Mouse (Mus musculus) lung, postnatal 25 days (tissue): ENCODE measurements around the gene Apol9b.
"Not testable (repeated sequence)": the region's sequence is repeated elsewhere in the genome, so short reads cannot be mapped to it uniquely, and the experiment has no call there.

Experiments
- DNase-seq: peaks from one replicate; pipeline ENCODE4 v3.0.0; 2022; ENCODE audit warnings: low spot score

The Apol9b gene

DNA sequence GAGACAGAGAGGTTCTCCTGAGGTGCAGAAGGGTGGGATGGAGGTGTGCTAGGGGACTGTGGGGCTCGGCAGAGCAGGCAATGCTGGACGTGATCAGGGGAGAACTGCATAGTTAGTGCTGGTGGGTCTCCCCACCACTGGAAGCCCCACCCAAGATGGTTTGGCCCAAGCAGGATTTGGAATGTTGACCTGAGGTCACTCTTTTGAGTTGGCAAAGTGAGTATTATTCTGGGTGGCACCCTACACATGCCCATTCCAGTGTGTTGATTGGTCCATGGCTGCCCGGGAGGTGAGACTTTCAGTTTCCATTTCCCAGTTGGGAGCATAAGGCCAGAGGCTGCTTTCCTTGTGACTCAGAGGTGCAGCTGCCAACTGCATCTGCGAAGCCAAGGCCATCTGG is at the start of gene Apol9b:
TSS of gene Apol9b (plus strand) at position 301 of the 400 bp plus-strand sequence.
- DNase-seq: not testable (repeated sequence)

DNA sequence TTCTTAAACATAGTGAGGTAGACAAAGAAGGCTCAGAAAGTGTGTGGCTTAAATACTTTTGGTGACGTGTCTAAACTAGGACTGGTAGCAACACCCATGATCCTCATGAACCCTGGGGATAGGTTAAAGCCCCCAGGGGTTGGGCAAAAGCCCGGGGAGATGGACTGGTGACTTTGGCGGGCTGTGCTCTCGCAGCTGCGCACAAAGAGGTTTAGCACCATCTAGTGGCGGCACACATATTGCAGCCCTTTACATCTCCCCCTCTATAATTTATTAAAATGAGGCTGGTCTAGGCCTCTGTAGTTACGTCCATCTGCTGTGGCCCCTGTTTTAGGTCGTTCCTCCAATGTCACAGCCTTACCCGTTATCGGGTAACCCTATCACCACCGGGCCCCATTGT is 44.9 kb upstream of the Apol9b start:
- DNase-seq: peak; percentile 26

DNA sequence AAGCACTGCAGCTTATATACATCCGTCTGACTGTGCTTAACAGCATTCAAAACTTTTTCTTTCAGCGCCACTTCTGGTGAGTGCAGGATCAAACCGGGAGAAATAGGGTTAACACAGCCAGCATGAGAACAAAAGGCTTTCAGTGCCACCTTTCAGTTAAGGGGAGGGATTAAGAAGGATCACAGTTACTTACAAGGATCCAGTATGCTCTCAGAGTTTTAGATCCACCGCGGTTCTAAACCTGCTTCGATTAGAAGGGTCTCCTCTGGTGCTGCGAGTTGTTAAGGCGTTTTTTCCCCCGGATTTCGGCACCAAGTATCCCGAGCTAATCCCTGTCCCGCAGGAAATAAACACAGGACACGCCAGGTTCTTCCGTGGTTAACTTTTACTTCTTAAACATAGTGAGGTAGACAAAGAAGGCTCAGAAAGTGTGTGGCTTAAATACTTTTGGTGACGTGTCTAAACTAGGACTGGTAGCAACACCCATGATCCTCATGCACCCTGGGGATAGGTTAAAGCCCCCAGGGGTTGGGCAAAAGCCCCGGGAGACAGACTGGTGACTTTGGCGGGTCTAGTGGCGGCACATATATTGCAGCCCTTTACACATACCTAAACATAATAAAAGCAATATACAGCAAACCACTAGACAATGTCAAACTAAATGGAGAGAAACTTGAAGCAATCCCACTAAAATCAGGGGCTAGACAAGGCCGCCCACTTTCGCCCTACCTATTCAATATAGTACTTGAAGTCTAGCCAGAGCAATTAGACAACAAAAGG is 37.1 kb upstream of the Apol9b start:
- not testable (repeated sequence) for DNase-seq

DNA sequence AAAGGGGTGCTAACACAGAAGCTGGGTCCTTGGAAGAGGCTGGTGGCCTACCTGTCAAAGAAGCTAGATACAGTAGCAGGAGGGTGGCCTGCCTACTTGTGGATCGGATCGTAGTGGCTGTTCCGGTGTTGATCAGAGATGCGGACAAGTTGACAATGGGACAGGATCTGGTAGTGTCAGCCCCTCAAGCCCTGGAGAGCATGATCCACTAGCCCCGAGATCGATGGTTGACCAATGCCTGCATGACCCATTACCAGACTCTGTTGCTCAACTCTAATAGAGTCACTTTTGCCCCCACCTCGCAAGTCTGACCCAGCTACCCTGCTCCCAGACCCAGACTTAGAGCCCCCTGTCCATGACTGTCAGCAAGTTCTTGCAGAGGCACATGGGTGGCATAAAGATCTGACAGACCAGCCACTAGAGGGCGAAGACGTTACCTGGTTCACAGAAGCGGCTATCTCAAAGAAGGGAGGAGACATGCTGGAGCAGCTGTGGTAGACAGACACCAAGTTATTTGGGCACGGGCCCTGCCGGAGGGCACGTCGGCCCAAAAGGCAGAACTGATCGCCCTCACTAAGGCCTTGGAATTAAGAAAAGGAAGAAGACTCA is 34.0 kb upstream of the Apol9b start:
- DNase-seq: not testable (repeated sequence)

DNA sequence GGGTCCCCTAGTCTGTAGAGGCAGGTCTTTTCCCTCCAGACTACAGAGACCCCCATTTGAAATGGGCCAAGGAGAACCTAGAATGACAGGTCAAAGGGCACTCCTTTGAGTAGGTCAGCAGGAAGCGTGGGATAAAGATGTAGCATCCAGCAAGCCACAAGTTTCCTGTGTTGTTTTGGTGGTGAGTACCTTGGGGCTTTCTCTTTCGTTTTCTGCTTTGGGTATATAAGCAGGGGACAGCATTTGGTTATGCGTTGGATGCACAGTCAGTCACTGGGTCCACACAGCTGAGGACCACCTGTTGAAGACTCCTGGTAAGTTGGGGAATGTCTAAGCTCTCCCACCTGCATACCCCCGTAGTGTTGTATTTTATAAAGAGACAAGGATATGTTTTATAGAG is 30.2 kb upstream of the Apol9b start, which contains the start of gene Apol7e:
TSS of gene Apol7e (plus strand) at position 202 of the 400 bp plus-strand sequence.
- not testable (repeated sequence) for DNase-seq

DNA sequence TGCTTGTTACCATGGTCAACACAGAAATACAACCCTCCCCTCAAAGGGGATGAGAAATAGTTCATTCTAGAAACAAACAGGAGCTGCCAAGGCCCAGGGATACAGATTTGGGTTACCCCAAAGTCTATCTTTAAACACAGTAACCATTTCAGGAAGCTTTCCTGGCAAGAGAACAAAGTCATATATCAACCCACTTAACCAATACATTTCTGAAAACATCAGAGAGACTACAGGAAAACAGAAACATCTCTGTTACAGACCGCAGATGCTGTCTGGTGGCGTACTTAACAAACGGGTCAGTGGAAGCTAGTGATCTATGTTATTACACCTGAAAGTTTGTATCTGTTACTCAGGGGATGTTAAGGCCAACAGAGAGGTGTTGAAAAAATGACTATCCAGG is 23.5 kb upstream of the Apol9b start:
- DNase-seq: not testable (repeated sequence)

DNA sequence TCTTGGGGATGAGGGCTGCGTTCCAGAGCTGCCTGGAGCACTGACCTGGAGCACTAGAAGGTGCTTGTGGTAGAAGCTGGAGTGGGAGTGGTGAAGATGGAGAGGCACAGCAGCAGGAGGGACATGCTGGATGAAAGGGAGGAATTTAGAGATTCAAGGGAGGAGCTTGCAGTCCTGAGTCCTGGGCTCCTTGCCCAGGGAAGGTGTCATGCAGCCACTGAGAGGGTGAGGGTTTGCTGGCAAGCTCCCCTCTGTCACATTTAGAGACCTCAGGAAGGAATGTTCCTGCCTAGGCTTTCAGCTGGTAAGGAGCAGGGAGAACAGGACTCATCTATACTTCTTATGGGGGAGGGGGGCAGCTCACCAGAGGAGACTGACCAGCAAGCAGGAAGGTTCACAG is 19.9 kb upstream of the Apol9b start:
- not testable (repeated sequence) for DNase-seq

DNA sequence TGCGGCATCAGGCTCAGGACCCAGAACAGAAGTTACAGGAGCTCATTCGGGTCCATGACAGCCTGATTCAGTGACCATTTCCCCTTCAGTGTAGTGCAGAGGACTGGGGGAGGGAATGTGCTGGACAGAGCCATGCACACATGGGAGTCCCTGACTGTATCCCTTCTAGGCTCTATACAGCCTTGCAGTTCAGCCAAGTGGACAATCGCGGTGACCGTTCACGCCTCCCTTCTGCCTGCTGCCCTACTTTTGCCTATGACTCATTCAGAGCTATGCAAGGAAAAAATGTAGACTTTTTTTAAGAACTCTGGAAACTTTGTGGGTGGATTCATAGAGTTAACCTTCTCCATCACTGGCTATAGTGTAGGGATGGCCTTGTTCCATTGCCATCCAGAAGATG is 10.6 kb upstream of the Apol9b start:
- DNase-seq: not testable (repeated sequence)

DNA sequence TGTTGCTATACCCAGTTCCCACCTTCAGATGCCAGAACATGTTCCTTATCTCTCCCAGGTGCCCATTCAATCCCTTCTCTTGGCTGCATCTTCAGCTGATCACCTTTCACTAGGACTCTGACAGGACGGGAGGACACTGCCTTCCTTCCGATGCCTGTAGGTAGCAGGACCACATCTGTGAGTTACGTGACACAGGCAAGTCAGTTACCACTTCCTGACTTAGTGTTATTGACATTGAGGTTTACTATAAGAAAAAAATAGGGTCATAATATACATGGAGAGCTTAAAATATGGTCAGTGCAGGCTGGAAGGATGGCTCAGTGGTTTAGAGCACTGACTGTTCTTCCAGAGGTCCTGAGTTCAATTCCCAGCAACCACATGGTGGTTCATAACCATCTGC is 7.3 kb upstream of the Apol9b start:
- not testable (repeated sequence) for DNase-seq

DNA sequence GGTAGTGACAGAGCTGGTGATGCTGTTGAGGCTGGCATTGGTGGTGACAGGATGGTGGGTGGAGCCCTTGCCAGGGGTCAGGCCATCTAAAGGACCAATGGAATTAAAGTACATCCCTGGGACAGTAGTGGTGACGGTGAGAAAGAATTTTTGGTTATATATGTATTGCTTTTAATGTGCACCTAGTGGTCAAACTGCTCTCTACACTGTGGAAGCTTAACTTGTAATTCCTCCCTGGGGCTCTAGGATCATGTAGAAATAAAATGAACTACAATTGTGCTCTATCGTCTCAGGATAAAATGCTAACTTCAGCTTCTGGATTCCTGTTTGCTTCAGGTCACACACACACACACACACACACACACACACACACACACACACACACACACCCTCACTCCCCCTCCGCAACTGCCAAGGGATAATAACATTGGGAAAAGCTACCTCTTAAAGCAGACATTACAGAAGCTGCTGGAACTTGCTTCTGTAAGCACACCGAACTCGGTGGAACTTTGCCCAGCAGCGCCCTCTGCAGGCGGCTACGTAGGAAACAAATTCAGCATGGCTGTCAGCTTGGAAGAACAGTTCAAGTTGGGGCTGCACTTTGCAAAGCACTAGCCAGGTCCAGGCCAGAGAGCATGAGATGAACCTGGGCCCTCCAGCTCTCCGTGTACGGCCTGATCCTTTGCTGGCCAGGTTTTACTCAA is 4.5 kb upstream of the Apol9b start:
- DNase-seq: not testable (repeated sequence)

DNA sequence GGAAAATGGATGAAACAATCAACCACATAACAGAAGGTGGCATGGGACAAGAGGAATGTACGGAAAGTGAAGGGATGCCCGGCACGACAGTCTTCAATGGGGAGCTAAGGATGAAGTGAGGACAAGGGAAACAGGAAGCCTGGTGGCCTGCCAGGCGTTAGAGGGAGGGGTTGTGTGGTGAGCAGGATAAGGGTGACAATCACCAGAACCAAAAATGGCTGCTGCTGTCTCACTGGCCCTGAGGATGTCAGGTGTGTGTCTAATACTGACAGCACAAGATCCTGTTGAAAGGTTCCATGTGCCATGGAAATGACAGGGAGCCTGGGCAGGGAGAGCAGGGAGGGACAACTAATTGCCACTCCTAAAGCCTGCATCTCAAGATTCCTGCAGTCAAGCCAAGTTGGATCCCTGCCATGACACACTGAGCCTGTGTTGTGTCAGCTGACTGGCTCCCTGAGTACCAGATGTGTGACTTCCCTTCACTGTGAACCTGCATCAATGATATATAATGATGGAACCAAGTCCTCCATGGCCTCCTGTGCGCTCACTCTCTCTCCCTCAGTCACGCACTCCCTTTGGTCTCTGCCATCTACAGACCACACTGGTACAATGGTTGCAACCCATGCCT is 3.3 kb upstream of the Apol9b start:
- DNase-seq: not testable (repeated sequence)

DNA sequence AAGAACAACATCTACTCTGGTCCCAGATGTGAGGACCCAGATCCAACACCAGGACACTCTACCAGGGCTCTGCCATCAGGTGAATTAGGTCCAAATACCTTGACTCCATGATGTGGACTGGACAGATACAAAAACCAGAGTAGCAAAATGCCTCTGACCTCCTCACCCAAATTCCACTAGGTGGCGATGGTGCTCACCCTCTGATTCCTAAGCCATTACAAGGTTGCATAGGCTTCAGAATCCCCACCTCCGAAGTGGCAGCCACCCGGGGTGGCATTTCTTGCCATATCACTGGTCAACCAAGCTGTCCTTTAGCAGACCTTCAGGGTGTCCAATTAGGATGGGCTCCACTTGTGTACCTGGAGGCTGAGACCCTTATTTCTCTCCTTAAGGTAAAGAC is 1.7 kb upstream of the Apol9b start:
- DNase-seq: not testable (repeated sequence)

DNA sequence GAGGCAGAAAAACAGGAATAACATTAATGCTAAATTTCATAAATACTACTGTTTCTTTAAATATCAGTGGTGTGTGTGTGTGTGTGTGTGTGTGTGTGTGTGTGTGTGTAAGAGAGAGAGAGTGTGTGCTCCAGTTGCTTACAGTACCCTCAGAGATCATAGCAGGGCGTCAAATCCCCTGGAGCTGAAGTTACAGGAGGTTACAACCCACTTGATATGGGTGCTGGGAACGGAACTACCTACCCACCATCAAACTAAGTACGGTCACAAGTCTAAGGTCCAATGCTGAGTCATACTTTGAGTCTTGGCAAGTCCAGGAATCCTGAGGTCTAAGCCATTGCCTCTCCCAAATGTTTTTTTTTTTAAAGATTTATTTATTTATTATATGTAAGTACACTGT is 1.1 kb upstream of the Apol9b start:
- DNase-seq: not testable (repeated sequence)

DNA sequence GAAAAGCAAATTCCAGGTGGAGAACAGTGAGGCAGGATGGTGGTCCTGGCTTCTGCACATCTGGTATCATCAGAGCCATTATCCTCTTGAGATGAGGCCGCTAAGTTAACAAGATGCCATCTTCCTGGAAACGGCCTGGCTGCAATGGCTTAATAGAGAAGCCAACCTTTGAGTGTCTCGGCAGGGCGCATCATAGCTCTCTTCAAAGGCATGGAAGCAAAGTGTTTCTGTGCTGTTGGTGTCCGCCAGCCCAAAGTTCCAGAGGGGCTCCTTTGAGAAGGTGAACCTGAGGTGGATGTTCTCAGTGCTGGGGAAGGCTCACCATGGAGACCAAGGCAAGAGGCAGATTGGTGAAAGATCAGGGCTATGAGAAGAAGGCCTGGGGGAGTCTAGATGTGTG is 2.8 kb downstream of the Apol9b start:
- no peak for DNase-seq

DNA sequence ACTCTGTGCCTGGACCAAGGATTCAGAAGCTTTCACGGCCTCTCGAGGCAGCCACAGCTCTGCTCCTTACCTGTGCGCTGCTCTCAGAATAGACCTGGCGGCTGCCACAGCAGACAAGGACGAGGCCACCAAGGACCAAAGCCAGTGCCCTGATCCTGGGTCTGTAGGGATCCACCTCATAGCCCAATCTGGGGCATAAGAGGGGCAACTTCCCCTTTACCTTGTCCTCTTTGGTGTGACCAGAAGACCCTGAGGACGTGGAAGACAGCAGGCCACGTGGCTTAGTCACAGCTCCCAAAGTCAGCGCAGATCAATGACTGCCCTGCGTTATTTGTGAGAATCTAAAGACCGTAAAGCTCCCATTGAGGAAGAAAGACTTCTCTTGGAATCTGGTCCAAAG is 4.0 kb downstream of the Apol9b start:
- DNase-seq: not testable (repeated sequence)

DNA sequence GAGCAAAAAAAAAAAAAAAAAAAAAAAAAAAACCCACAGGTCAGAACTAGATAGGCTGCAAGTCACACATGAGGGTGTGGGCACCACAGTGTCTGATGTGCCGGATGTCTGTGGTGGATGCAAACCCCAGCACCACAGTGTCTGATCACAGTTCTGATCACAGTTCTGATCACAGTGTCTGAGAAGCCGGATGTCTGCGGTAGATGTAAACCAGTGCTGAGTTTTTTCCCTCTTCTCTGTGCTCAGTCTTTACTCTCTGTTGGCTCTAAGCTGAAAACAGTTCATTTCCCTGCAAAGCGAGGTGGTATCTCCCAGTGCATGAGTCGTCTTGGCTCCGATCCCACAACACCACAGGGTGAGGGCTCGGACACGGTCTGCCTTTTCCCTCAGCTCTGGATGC is 4.5 kb downstream of the Apol9b start:
- peak; percentile 7 for DNase-seq

DNA sequence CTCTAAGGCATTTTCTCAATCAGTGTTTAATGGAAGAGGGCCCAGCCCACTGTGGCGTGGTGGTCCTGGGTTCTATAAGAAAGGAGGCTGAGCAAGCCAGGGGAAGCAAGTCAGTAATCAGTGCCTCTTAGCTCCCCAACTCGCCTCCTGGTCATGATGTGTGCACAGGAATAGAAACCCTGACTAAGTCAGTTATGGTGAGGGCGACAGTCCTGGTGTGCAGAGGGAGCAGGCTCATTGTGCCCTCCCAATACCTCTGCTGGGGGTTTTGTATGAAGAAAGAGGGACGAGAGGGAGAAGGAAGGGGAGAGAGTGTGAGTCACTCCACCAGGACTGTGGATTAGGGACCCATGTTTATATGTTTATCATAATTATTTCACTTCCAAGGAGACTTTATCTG is 5.1 kb downstream of the Apol9b start:
- not testable (repeated sequence) for DNase-seq

DNA sequence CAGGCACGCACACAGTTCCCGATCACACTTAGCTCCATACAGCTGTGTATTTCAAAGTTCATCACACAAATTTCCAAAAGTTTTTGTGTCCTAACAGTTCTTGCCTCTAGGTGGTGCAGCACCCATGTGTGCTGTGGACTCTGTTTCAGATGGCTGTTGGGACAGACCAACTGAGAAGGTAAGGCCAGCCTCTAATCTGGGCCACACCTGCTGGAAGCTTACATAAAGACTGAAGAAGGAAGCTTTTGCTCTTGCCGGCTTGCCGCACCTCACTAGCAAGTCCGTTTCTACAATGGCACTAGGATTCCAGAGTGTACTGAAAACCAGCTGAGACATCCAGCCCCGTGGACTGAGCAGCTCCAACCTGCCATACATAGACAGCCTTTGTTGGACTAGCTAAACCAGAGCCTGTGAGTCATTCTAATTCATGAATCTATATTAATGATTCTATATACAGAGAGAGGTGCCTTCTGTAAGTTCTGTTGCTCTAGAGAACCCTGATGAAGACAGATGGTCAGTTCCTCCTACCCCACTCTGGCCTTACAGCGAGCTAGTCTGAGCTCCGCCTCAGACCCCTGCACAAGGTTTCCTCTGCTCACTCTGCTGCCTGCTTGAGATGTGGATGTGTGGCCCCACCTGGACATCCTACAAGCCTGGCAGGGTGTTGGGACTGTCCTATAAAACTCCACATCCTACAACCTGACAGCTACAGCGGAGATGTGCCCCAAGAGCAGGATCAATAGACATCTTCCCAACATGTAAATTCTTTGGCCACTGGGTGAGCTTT is 11.9 kb downstream of the Apol9b start:
- DNase-seq: no peak

DNA sequence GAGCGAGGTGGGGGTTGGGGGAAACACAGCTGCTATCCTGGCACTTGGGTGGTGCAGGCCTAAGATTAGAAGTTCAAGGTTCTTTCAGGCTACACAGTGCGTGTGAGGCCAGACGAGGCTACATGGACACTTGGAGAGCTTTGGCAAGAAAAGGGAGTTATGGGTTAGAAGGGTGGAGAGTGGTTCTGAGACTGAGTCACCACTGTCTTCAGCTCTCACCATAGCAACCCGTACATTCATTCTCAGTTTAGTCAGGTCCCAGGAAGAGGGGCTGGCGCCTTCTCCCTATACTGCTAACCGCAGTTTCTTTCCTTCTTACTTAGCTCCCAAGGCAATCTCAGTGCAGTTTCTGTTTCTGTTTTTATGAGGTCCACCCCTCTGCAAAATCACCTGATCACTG is 12.7 kb downstream of the Apol9b start:
- not testable (repeated sequence) for DNase-seq

DNA sequence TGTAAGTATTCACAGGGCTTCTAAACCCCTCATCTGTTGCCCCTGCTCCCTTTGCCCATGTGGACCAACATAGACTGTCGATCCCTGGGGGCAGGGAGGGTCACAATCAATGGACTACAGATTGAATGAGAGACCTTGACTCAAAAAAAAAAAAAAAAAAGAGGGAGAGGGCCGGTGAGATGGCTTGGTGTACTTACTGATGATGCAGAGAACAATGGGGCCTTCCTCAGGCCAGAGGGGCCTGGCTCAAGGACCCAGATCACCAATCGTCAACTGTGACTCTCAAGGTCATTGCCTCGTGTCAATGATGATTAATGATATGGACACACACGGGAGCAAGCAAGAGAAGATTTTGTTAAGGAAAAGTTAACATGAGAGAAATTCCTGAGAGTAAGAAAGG is 15.8 kb downstream of the Apol9b start:
- no peak for DNase-seq

DNA sequence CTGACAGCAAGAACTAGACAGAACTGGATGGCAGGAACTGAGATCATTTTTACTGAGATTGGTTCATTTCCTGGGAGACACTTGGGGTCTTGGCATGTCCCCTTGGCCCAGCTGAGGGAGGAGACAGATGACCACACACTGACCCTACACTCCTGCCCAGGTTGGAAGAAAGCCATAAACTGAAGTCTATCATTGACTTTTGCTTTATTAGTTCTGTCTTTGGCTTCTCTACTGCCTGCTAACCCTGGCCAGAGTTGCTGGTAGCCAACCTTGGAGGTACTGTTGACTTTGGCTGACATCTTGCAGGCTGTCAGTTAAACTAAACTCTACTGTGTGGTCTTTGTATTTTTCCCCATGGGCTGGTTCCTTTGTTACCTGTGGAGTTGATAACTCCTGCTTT is 16.2 kb downstream of the Apol9b start:
- DNase-seq: no peak

DNA sequence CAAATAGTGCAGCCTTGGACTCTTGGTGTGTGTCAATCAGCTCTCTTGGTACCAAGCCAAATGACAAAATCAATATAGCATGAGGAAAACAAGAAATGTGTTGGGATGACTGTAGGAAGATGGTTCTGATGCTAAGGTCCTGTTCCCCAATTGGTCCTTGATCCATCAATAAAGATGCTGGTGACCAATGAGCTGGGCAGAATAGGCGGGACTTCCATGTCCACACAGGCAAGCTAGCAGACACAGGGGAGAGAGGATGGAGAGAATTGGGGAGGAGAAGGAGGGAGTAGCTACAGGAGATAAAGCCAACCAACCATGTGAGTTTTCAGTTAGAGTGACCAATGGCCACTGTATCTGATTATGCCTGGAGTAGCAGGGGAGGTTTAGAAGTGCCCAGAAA is 17.5 kb downstream of the Apol9b start:
- no peak for DNase-seq
